Mouse (Mus musculus) hindbrain, embryonic 15.5 days (tissue): ENCODE results near the gene Tap2. TPM values are rescaled to one million over a fixed set of nuclear protein-coding genes. Genes with fewer than 3 reads are reported as not detected.

Source experiments
- ATAC-seq: fragments of 200-750 bp; cut with Nextera tagmentation; 2 replicates; pipeline ENCODE4 v1.8.0; 2017; ENCODE audit warnings: low read depth, moderate number of reproducible peaks, moderate TSS enrichment; ENCODE audit not compliant: low FRiP score
- H3K27ac ChIP-seq: fragments of 300-500 bp; sonication (generic); replicated peaks from 2 replicates; pipeline ENCODE4 v1.5.1; 2015; ENCODE audit warnings: mild to moderate bottlenecking, inconsistent platforms
- H3K27me3 ChIP-seq: fragments of 300-500 bp; sonication (generic); 2 replicates; pipeline ENCODE4 v1.6.1; 2015; ENCODE audit warnings: control low read depth, inconsistent platforms
- H3K36me3 ChIP-seq: fragments of 300-500 bp; sonication (generic); 2 replicates; pipeline ENCODE4 v1.6.1; 2015; ENCODE audit warnings: control low read depth, inconsistent platforms
- H3K4me1 ChIP-seq: fragments of 300-500 bp; sonication (generic); replicated peaks from 2 replicates; pipeline ENCODE4 v1.6.1; 2015; ENCODE audit warnings: control low read depth, inconsistent platforms
- H3K4me2 ChIP-seq: fragments of 300-500 bp; sonication (generic); 2 replicates; pipeline ENCODE4 v1.6.1; 2015; ENCODE audit warnings: moderate library complexity, mild to moderate bottlenecking, inconsistent platforms
- H3K4me3 ChIP-seq: fragments of 300-500 bp; sonication (generic); 2 replicates; pipeline ENCODE4 v1.5.1; 2015; ENCODE audit warnings: mild to moderate bottlenecking, inconsistent platforms
- H3K9ac ChIP-seq: fragments of 300-500 bp; sonication (generic); 2 replicates; pipeline ENCODE4 v1.6.1; 2015; ENCODE audit warnings: inconsistent platforms
- H3K9me3 ChIP-seq: fragments of 300-500 bp; sonication (generic); 2 replicates; pipeline ENCODE4 v1.6.1; 2016; ENCODE audit warnings: control low read depth, inconsistent platforms
- WGBS: fragments of 180-500 bp; shearing (Covaris S2); methylation state at CpG from one replicate; pipeline ENCODE4 v1.1.7; 2015; 5-methylcytosine and 5-hydroxymethylcytosine counted together
- polyA plus RNA-seq: library from polyadenylated mRNA; unstranded; fragments of >200 nt; fragmentation: Nextera tagmentation; extraction: Ambion mirVana; gene quantifications from 2 replicates; pipeline ENCODE4 v1.2.1, GENCODE M21; 2015

The Tap2 gene
- polyA plus RNA-seq, 1 experiment from 2014 or later, result 2.2 TPM

GRCm38 (mm10) chr17:34196941-34197894 is 6.1 kb upstream of the Tap2 start, which contains the start of gene Psmb8:
Gene Psmb8 (plus strand): TSS chr17:34197721.
- Histone ChIP-seq H3K9me3 (no peaks in the 10 kb centered on the region), H3K36me3 (no peaks in the 10 kb centered on the region), H3K9ac (peak within 1 kb of the TSS; percentile 44), H3K27ac (no peak within 1 kb of the TSS), H3K4me2 (peak within 1 kb of the TSS; percentile 91), H3K27me3 (peaks cover 66% of the 10 kb centered on the region), H3K4me3 (peak within 1 kb of the TSS; percentile 47), H3K4me1 (peaks cover 19% of the 10 kb centered on the region)
- ATAC-seq, result peak; percentile 89
- 4% methylated on average over 41 of the region's 41 CpGs for WGBS

DNA sequence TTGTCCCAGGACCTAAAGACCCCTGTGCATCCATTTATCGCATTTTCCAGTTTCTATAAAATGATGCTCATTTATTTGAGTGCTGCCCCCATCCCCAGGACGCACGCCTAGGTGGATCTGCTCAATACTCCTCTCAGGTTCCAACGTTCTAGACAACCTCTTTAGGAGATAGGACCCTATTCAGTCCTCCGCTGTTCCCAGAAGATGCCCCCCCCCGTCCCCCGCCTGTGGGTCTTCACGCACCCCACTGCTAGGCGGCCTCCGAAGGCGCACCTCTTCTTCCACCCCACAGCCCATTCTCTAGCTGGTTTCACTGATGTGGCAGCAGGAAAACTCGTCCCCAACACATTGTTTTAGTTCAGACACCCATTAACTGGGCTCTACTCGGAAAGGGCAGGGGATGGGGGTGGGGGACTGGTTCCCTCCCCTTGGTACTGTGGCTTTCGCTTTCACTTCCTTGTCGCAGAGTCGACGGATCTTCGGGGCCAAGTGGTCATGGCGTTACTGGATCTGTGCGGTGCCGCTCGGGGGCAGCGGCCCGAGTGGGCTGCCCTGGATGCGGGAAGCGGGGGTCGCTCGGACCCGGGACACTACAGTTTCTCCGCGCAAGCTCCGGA is 5.3 kb upstream of the Tap2 start:
- Histone ChIP-seq H3K4me2 (peak overlapping the region; percentile 91), H3K4me1 (peaks cover 19% of the 10 kb centered on the region), H3K9me3 (no peaks in the 10 kb centered on the region), H3K27me3 (peaks cover 62% of the 10 kb centered on the region), H3K36me3 (no peaks in the 10 kb centered on the region), H3K9ac (peak overlapping the region; percentile 44; the same call in 1 of the 2 replicates), H3K4me3 (peak overlapping the region; percentile 47), H3K27ac (no peak overlapping the region)
- 0 out of 2 replicates have a peak, but pooled peaks have one; percentile 17 for ATAC-seq
- 3% methylated on average over 32 of the region's 32 CpGs for WGBS

- Histone ChIP-seq H3K4me1 (peaks cover 19% of the 10 kb centered on the region), H3K27me3 (peaks cover 62% of the 10 kb centered on the region), H3K9me3 (no peaks in the 10 kb centered on the region), H3K9ac (no peak overlapping the region), H3K4me2 (peak overlapping the region; percentile 91), H3K4me3 (peak overlapping the region; percentile 47), H3K36me3 (no peaks in the 10 kb centered on the region), H3K27ac (no peak overlapping the region)
- WGBS, result 13% methylated on average over 11 of the region's 11 CpGs
- ATAC-seq, result no peak
Measured at GRCm38 (mm10) chr17:34198521-34198912, 4.8 kb upstream of the Tap2 start.

DNA sequence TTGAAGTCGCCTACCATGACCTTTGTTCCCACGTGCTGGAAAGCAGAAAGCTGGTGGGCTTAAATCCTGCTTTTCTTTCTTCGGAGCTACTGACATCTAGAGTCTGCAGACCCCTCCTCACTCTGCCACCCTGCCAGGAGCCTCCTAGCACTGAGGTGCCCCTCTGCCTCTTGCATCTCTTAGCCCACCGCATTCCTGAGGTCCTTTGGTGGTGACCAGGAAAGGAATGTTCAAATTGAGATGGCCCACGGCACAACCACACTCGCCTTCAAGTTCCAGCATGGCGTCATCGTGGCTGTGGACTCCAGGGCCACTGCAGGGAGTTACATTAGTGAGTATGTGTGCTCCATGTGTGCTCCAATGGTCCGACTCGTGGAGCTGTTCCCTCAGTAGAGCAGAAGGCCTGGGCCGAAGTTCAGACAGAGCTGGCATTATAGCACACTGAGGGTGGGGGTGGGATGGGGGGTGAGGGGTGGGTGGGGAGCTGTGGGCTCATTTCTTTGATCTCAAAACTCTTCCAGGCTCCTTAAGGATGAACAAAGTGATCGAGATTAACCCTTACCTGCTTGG is 4.2 kb upstream of the Tap2 start:
- Histone ChIP-seq H3K27me3 (peaks cover 63% of the 10 kb centered on the region), H3K4me2 (no peak overlapping the region), H3K4me3 (no peak overlapping the region), H3K9me3 (no peaks in the 10 kb centered on the region), H3K36me3 (no peaks in the 10 kb centered on the region), H3K9ac (no peak overlapping the region), H3K27ac (no peak overlapping the region), H3K4me1 (peaks cover 24% of the 10 kb centered on the region)
- ATAC-seq, result no peak
- 68% methylated on average over 12 of the region's 12 CpGs for WGBS

DNA sequence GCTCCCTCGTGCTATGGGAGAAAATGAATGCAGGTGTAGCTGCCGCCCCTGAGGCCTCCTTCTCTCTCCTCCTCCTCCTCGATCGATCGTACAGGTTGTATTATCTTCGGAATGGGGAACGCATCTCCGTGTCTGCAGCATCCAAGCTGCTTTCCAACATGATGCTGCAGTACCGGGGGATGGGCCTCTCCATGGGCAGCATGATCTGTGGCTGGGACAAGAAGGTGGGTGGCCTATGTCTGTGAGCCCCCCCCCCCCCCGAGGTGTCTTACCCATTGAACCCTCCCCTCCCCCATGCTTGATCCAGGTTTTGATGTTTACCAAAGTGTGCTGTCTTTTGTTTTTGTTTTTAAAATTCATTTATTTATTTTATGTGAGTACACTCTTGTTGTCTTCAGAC is 3.3 kb upstream of the Tap2 start:
- ATAC-seq, result no peak
- no peak overlapping the region for H3K4me2 ChIP-seq
- no peaks in the 10 kb centered on the region for H3K9me3 ChIP-seq
- H3K4me1 ChIP-seq, result peaks cover 31% of the 10 kb centered on the region
- 90% methylated on average over 10 of the region's 10 CpGs for WGBS
- no peaks in the 10 kb centered on the region for H3K36me3 ChIP-seq
- no peak overlapping the region for H3K4me3 ChIP-seq
- no peak overlapping the region for H3K27ac ChIP-seq
- H3K9ac ChIP-seq, result no peak overlapping the region
- peaks cover 62% of the 10 kb centered on the region for H3K27me3 ChIP-seq

DNA sequence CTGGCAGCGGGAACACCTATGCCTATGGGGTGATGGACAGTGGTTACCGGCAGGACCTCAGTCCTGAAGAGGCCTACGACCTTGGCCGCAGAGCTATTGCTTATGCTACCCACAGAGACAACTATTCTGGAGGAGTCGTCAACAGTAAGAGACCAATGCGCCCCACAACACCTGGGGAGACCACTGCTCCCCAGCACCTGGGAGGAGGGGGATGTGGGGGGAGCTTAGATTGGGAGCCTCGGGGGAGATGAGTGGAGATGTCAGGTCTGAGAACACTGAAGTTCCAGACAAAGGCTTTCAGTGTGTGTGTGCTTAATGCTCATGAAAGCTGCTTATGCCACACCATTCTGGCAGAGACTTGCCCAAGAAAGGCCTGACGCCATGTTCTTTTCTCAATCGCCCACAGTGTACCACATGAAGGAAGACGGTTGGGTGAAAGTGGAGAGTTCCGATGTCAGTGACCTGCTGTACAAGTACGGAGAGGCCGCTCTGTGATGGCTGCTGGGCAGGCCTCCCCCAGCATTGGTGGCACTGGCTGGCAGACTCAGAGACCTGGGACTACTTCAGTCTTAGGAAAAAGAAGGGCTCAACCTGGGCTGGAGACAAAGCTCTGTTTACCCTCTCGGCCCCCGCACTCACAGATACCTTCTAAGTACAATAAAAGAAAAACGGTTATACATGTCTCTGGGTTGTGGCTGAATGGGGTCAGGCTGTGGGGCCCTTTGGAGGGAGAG is 2.4 kb upstream of the Tap2 start:
- no peak for ATAC-seq

GRCm38 (mm10) chr17:34201506-34202055 is 1.7 kb upstream of the Tap2 start:
- Histone ChIP-seq H3K27ac (no peak overlapping the region), H3K4me3 (no peak overlapping the region), H3K4me2 (no peak overlapping the region), H3K27me3 (peaks cover 61% of the 10 kb centered on the region), H3K4me1 (peaks cover 32% of the 10 kb centered on the region), H3K9ac (no peak overlapping the region), H3K9me3 (no peaks in the 10 kb centered on the region), H3K36me3 (no peaks in the 10 kb centered on the region)
- 72% methylated on average over 7 of the region's 7 CpGs for WGBS
- ATAC-seq, result no peak

More for the DNA sequence above, 2.4 kb upstream of the Tap2 start:
- Histone ChIP-seq H3K27me3 (peaks cover 62% of the 10 kb centered on the region), H3K36me3 (no peaks in the 10 kb centered on the region), H3K27ac (no peak overlapping the region), H3K4me1 (peaks cover 33% of the 10 kb centered on the region), H3K9me3 (no peaks in the 10 kb centered on the region), H3K4me3 (no peak overlapping the region), H3K9ac (no peak overlapping the region), H3K4me2 (no peak overlapping the region)
- 89% methylated on average over 16 of the region's 16 CpGs for WGBS

DNA sequence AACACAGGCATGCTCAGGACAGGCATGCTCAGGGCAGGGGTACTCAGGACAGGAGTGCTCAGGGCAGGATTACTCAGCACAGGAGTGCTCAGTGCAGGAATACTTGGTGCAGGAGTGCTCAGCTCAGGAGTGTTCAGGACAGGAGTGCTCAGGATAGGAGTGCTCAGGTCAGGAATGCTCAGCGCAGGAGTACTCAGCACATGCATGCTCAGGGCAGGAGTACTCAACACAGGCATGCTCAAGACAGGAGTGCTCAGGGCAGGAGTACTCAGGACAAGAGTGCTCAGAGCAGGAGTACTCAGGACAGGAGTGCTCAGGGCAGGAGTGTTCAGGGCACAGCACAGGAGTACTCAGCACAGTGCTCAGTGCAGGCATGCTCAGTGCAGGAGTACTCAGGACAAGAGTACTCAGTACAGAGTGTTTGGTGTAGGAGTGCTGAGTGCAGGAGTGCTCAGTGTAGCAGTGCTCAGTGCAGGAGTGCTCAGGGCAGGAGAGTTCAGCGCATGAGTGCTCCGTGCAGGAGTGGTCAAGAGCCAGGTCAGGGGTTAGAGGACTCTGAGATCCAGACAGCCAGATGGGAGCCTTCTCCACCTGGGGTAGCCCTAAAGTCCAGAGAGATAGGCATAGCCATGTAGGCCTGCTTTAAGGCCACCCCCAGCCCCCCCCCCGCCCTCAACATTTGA is 426 bp upstream of the Tap2 start:
- Histone ChIP-seq H3K27me3 (peaks cover 54% of the 10 kb centered on the region), H3K4me3 (no peak overlapping the region), H3K4me2 (no peak overlapping the region), H3K36me3 (no peaks in the 10 kb centered on the region), H3K9me3 (no peaks in the 10 kb centered on the region), H3K9ac (no peak overlapping the region), H3K27ac (no peak overlapping the region), H3K4me1 (peaks cover 19% of the 10 kb centered on the region)
- ATAC-seq, result peak; percentile 52; the same call in 1 of the 2 replicates
- 78% methylated on average over 4 of the region's 4 CpGs for WGBS

DNA sequence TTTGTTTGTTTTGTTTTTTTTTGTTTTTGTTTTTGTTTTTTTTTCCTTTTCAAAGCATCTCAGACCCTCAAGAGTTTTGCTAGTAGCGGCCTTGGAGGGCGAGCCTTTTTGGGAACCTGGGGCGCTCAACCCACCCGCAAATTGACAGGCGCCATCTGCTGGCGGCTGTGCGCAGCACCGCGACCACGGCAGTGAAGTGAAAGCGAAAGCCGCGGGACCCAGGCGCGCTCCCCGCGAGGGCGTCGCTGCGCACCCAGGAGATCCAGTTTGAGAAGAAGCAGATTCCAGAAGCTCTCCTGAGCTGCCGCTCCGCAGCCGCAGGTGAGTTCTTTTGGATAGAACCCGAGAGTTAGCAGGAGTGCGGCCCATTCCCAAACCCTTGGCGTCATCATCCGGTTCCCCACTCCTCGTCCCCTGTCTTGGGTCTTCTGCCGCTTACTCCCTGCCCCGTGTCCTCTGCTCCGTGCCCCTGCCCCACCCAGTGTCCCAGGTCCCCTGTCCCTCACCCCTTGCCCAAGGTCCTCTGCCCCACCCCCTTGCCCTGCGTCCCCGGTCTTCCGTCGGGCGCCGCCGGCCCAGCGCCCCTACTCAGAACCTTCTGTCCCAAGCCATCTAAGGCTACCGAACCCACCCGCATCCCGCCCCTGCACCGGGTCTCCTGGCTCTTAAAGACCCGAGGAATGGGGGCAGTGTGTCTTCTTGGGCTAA is 1.1 kb downstream of the Tap2 start:
- under 1% methylated on average over 44 of the region's 44 CpGs for WGBS
- H3K9me3 ChIP-seq, result no peaks in the 10 kb centered on the region
- H3K4me2 ChIP-seq, result peak overlapping the region; percentile 85
- no peaks in the 10 kb centered on the region for H3K36me3 ChIP-seq
- no peak overlapping the region for H3K27ac ChIP-seq
- H3K9ac ChIP-seq, result peak overlapping the region; percentile 50
- peaks cover 14% of the 10 kb centered on the region; the same call in 1 of the 2 replicates for H3K4me1 ChIP-seq
- H3K27me3 ChIP-seq, result peaks cover 41% of the 10 kb centered on the region
- H3K4me3 ChIP-seq, result peak overlapping the region; percentile 57
- ATAC-seq, result peak; percentile 35; the same call in 1 of the 2 replicates

DNA sequence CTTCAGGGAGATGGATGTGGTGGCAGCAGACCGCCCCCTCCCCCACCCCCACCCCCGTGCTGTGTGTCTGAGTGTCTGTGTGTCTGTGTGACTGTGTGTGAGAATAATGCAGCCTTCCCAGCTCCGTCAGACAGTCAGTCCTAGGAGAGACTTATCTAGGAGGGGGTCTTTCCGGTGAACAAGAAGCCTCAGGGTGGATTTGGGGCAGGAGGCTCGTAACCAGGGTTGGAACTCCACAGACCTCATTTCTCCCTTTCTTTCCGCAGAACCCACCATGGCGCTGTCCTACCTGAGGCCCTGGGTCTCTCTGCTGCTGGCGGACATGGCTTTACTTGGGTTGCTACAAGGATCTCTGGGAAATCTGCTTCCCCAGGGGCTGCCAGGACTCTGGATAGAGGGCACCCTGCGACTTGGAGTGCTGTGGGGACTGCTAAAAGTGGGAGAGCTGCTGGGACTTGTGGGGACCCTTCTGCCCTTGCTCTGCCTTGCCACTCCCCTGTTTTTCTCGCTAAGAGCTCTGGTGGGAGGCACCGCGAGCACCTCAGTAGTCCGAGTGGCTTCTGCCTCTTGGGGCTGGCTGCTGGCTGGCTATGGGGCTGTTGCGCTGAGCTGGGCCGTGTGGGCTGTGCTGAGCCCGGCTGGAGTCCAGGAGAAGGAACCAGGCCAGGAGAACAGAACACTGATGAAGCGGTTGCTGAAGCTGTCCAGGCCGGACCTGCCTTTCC is 1.9 kb downstream of the Tap2 start:
- Histone ChIP-seq H3K27ac (no peak overlapping the region), H3K36me3 (no peaks in the 10 kb centered on the region), H3K4me1 (peaks cover 14% of the 10 kb centered on the region; the same call in 1 of the 2 replicates), H3K4me3 (peak overlapping the region; percentile 57), H3K9me3 (no peaks in the 10 kb centered on the region), H3K27me3 (peaks cover 47% of the 10 kb centered on the region), H3K4me2 (peak overlapping the region; percentile 85), H3K9ac (no peak overlapping the region)
- peak; percentile 12; the same call in 1 of the 2 replicates for ATAC-seq
- 13% methylated on average over 17 of the region's 18 CpGs for WGBS
